Mouse (Mus musculus) lung, adult 2 months (tissue): ENCODE results near the gene Tspoap1. TPM values are rescaled to one million over a fixed set of nuclear protein-coding genes. Genes with fewer than 3 reads are reported as not detected.

Source experiments
- DNase-seq: peaks from one replicate; pipeline ENCODE4 v3.0.0; 2022
- H3K4me1 ChIP-seq: fragments of 200-500 bp; 2 replicates; pipeline ENCODE4 v1.6.1; 2011; ENCODE audit warnings: low read length; ENCODE audit not compliant: control insufficient read depth, insufficient read depth
- H3K4me3 ChIP-seq: fragments of 200-500 bp; replicated peaks from 2 replicates; pipeline ENCODE3; 2011; ENCODE audit warnings: low read depth, mild to moderate bottlenecking, control low read depth, low read length; ENCODE audit errors: extremely low read depth
- CTCF ChIP-seq: fragments of 200-500 bp; IDR thresholded peaks from 2 replicates; pipeline ENCODE4 v1.5.1; 2011; ENCODE audit warnings: mild to moderate bottlenecking, low read length, control low read depth; ENCODE audit not compliant: insufficient read depth
- POLR2A ChIP-seq: fragments of 200-500 bp; IDR thresholded peaks from 2 replicates; pipeline ENCODE4 v1.6.1; 2011; ENCODE audit warnings: low read depth, mild to moderate bottlenecking, control low read depth, low read length, borderline replicate concordance; ENCODE audit errors: extremely low read depth
- WGBS: fragments of 180-500 bp; shearing (Covaris S2); methylation state at CpG from one replicate; pipeline ENCODE4 v1.1.7; 2018; 5-methylcytosine and 5-hydroxymethylcytosine counted together
- polyA plus RNA-seq: library from polyadenylated mRNA; depleted of rRNA; stranded (reverse); fragments of >200 nt; gene quantifications from 2 replicates; pipeline ENCODE4 v1.2.3, GENCODE M21; 2012; rRNA removed

The Tspoap1 gene
- polyA plus RNA-seq, 1 experiment: 5.8 TPM

DNA sequence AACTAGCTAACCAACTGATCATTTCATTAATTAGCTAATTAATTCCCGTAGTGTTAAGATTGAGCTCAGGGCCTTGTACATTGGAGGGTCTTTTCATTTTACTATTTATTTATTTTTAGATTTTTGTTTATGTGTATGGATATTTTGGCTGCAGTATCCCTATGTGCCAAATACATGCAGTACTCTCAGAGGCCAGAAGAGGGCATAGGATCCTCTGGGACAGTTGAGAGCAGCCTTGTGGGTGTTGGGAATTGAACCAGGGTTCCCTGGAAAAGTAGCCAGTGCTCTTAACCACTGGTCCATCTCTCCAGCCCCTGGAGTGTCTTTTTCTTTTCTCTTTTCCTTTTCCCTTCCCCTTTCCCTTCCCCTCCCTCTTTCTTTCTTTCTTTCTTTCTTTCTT lies 45.1 kb downstream of the Tspoap1 start:
- no peak overlapping the region for H3K4me3 ChIP-seq
- H3K4me1 ChIP-seq: no peaks in the 10 kb centered on the region
- no peak for DNase-seq
- TF ChIP-seq CTCF (peak; percentile 26; the same call in 1 of the 2 replicates), POLR2A (no peak)
- 76% methylated on average over 1 of the region's 1 CpGs for WGBS

GRCm38 (mm10) chr11:87807433-87807832 lies 47.1 kb downstream of the Tspoap1 start:
- Histone ChIP-seq H3K4me3 (no peak overlapping the region), H3K4me1 (no peaks in the 10 kb centered on the region)
- DNase-seq: no peak
- 75% methylated on average over 6 of the region's 6 CpGs for WGBS
- TF ChIP-seq POLR2A (no peak), CTCF (no peak)

GRCm38 (mm10) chr11:87808236-87808635 lies 47.9 kb downstream of the Tspoap1 start:
- DNase-seq: no peak
- Histone ChIP-seq H3K4me3 (no peak overlapping the region), H3K4me1 (no peaks in the 10 kb centered on the region)
- WGBS: 48% methylated on average over 7 of the region's 7 CpGs
- TF ChIP-seq CTCF: no peak
- no peak for TF ChIP-seq POLR2A

DNA sequence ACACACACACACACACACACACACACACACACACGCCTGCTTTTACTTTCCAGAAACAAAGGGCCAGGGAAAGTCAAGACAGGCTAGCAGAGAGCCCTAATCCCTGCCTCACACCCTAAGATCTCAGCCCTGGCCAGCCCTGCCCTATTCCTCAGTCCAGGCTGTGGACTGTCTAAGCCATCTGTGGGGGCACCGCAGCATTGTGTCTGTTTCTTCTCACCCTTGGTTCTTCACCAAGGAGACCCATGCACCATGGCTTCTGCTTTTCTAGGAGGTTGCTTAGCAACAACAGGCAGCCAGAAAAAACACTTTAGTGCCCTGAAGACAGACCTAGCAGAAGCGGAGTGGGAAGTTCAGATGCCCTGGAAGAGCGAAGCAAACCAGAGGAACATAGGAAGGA lies 51.1 kb downstream of the Tspoap1 start:
- H3K4me3 ChIP-seq: no peak overlapping the region
- no peaks in the 10 kb centered on the region for H3K4me1 ChIP-seq
- no peak for TF ChIP-seq POLR2A
- WGBS: 47% methylated on average over 4 of the region's 4 CpGs
- no peak for DNase-seq

DNA sequence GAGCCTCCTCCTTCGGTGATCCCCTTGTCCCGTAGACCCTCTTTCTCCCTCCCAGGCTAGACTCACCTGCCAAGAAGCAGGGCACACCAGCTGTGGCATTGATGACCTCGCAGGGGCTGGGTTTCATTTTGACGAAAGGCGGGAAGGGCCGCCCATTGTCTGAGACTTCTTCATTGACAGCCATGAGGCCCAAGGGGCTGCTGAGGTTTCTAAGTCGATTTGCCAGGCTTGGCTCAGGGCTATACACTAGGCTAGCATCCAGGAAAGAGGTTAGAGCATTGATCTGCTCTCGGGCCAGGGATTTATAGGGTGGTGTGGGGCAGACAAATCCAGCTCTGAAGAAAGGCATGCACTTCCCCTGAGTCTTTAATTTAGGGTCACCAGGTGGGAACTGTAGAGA lies 54.5 kb downstream of the Tspoap1 start:
- no peak overlapping the region for H3K4me3 ChIP-seq
- WGBS: 69% methylated on average over 8 of the region's 8 CpGs
- DNase-seq: no peak
- TF ChIP-seq CTCF: no peak
- no peak for TF ChIP-seq POLR2A
- no peaks in the 10 kb centered on the region for H3K4me1 ChIP-seq

GRCm38 (mm10) chr11:87816707-87817442 lies 56.5 kb downstream of the Tspoap1 start:
- H3K4me1 ChIP-seq: no peaks in the 10 kb centered on the region
- DNase-seq: peak; percentile 33
- peak; percentile 69 for TF ChIP-seq CTCF
- TF ChIP-seq POLR2A: no peak
- 5% methylated on average over 31 of the region's 31 CpGs for WGBS
- peak overlapping the region; percentile 21 for H3K4me3 ChIP-seq

GRCm38 (mm10) chr11:87817443-87817773 lies 57.1 kb downstream of the Tspoap1 start:
- Histone ChIP-seq H3K4me3 (no peak overlapping the region), H3K4me1 (no peaks in the 10 kb centered on the region)
- no peak for DNase-seq
- TF ChIP-seq POLR2A: no peak
- TF ChIP-seq CTCF: no peak
- WGBS: 28% methylated on average over 4 of the region's 4 CpGs

GRCm38 (mm10) chr11:87821502-87821901 lies 61.2 kb downstream of the Tspoap1 start:
- Histone ChIP-seq H3K4me3 (no peak overlapping the region), H3K4me1 (no peaks in the 10 kb centered on the region)
- no peak for DNase-seq
- 63% methylated on average over 5 of the region's 5 CpGs for WGBS
- TF ChIP-seq CTCF (no peak), POLR2A (no peak)

- no peak within 1 kb of the TSS for H3K4me3 ChIP-seq
- WGBS: 64% methylated on average over 10 of the region's 10 CpGs
- no peaks in the 10 kb centered on the region for H3K4me1 ChIP-seq
- DNase-seq: no peak
- TF ChIP-seq CTCF: no peak
- TF ChIP-seq POLR2A: no peak
These were observed 68.0 kb downstream of the Tspoap1 start, which contains the start of gene Lpo for GRCm38 (mm10) chr11:87828239-87828900. Gene Lpo (minus strand): TSS chr11:87828289.

Other genes with a start within 250 kb of the Tspoap1 start
- gene Gm11492, start 193.9 kb upstream of the Tspoap1 start, polyA plus RNA-seq: not detected in 2 replicates
- 149 and 238 TPM in 2 replicates for gene Sept4, start 191.6 kb upstream of the Tspoap1 start, polyA plus RNA-seq
- 21.0 and 22.1 TPM in 2 replicates for gene Mtmr4, start 168.4 kb upstream of the Tspoap1 start, polyA plus RNA-seq
- gene Hsf5, start 143.4 kb upstream of the Tspoap1 start, polyA plus RNA-seq: 0.02 TPM in 1 of 2 replicates, not detected in the other
- gene Rnf43, start 97.8 kb upstream of the Tspoap1 start, polyA plus RNA-seq: 10.5 and 12.6 TPM in 2 replicates
- gene Supt4a, start 23.0 kb upstream of the Tspoap1 start, polyA plus RNA-seq: 44.7 and 73.4 TPM in 2 replicates
- 0.11 and 0.60 TPM in 2 replicates for gene Mpo, start 33.0 kb downstream of the Tspoap1 start, polyA plus RNA-seq
- gene Lpo, start 67.7 kb downstream of the Tspoap1 start, polyA plus RNA-seq: 0.85 TPM in 1 of 2 replicates, not detected in the other
- 8.5 and 10.0 TPM in 2 replicates for gene Mks1, start 92.7 kb downstream of the Tspoap1 start, polyA plus RNA-seq
- 0.24 TPM in 1 of 2 replicates, not detected in the other for gene Epx, start 115.0 kb downstream of the Tspoap1 start, polyA plus RNA-seq
- not detected in 2 replicates for gene Olfr462, start 131.7 kb downstream of the Tspoap1 start, polyA plus RNA-seq
- gene Olfr463, start 136.8 kb downstream of the Tspoap1 start, polyA plus RNA-seq: not detected in 2 replicates
- gene Olfr464, start 160.4 kb downstream of the Tspoap1 start, polyA plus RNA-seq: 0.34 and 0.53 TPM in 2 replicates
- gene Dynll2, start 227.0 kb downstream of the Tspoap1 start, polyA plus RNA-seq: 91.2 and 105 TPM in 2 replicates